Mouse (Mus musculus) CD8-positive naive resting alpha-beta T cell, adult 2 months (primary cell): ENCODE results near the gene Acyp1.

ENCODE experiments used
- DNase-seq, 2 experiments: peaks; one replicate each; pipeline ENCODE4 v3.0.0; 2022; ENCODE audit warnings: low read depth in 2 of 2, low spot score in 2 of 2

Gene Acyp1

GRCm38 (mm10) chr12:85287809-85288485, at the start of gene Acyp1:
Acyp1 (minus strand) TSS chr12:85288438.
- DNase-seq = no peak

DNA sequence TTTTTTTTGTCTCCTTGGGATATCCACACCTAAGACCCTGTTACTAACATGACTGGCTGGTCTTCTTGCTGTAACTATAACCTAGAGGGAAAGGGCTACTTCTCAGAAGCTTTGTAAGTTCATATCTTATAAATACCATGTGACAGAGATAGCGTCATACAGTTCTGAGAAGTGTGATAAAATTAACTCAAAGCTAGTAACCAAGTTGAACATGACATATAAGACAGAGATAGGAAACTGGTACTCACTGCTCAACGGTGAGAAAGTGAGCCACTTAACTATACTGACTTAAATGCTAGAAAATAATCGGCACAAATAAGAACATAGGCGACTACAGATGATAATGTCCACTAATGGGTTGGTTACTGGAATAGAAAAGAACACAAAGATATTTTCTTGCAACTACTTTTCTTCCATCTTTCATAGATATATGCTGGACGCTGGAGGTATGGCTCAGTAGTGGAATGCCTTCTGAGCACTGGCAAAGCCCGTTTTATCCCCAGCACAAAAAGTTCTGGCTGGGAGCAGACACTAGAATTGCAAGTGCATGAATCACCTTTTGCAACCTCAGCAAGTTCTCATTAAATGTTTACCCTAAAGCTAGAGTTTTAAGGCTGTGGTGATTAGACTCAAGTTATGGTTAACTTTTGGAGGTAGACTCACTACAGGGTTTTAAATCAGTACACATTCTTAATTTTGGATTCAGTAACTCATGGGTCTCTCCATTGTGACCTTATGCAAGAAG, 49.5 kb upstream of the Acyp1 start:
- DNase-seq = no peak

- no peak for DNase-seq
Measured at GRCm38 (mm10) chr12:85330153-85330552, 41.9 kb upstream of the Acyp1 start.

GRCm38 (mm10) chr12:85308651-85309050, 20.4 kb upstream of the Acyp1 start:
- DNase-seq = no peak

GRCm38 (mm10) chr12:85305247-85305892, 17.1 kb upstream of the Acyp1 start:
- DNase-seq = peak; percentile 75

- DNase-seq = peak; percentile 18 to 33
Measured at GRCm38 (mm10) chr12:85304725-85305124, 16.5 kb upstream of the Acyp1 start.

DNA sequence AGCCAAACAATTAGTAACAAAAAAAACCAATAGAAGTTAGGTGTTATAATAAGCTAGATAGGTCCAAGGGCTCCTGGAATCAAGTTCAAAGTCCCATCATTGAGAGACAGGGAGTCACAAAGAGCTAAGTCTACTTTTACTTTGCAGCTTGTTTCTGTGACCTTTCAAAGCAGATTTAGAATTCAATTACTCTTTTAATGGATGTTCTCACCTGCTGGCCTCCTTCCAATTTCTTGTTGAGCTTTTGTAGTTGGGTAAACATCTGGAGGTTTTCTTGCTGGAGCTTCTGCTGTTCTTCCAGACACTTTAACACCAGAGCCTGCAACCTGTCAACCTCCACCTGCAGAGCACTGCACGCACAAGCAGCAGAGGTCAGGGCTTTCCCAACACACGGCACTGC, 15.0 kb upstream of the Acyp1 start:
- DNase-seq = no peak

GRCm38 (mm10) chr12:85298835-85299180, 10.6 kb upstream of the Acyp1 start:
- no peak for DNase-seq

DNA sequence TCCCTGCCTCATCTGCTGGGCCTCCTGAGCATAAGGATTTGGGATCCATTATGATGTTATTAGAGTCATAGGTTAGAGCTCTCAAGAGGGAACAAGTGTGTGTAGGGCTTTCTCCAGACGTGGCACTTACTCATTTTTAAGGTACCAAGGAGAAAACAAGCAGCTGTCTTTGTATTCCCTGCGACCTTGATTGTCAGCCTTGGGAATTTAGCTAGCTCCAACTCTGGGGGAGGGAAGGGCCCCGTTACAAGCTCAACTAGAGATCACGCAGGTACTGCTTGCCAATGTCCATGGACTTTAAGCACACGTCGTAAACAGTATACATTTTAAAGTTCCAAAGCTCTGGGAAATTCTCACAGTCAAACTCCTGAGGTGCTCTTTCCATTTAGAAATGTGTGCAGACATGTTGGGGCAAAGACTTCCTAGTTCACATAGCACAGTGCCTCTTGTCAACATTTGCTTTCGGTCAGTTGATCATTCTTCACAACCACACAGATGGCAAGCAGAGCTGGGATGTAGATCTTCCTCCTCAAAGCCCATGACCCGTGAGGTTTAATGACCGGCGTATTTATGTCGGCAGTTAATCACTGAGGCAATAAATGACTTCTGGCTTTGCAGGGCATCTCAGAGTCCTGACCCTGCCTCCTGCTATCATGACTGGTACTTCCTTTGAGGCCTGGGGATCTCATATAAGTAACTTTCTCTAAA, 10.0 kb upstream of the Acyp1 start:
- no peak for DNase-seq

DNA sequence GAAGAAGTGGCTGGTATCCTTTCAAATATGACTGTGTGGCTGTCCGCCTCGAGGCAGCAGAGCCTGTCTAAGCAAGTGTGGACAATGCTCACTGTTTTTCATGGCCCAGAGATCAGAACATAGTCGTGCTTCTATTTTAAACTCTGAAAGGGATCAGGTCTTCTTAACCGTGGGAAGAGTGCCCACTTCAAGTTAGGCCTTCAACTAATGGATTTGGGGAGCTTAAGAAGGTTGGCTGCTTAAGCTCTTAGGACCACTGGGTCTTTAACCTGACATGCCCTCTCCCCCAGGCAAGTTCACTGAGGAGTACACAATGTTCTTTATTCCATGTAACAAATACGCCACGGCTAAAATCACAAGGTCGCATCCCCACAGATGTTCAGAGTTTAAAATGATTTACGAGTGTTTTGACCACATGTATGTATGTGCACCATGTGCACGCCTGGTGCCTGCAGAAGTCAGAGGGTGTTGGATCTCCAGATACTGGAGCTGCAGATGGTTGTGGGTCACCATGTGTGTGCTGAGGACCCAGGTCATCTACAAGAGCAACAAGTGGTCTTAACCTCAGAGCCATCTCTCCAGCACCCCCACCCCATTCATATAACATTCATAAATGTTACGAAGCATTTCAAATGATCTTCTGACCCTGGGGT, 9.2 kb upstream of the Acyp1 start:
- DNase-seq = no peak

DNA sequence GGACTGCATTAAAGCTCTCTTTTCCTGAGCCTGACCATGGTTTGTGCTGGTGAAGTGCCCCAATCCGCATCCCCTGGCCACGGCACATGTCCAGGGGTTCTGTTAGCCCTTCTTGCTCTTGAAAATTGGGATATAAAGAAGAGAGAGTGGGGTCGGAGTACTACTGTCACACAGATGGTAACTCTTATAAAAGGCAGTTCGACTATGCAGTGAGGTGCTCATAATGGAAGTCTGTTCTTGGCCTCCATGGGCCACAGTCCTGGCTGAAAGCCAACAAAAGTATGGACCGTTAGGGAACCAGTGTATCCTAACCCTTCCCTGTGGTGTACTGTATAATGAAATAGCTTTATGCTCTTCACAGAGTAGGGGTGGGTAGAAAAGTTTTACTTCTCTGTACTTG, 8.7 kb upstream of the Acyp1 start:
- no peak for DNase-seq

- DNase-seq = no peak
Measured at GRCm38 (mm10) chr12:85295506-85295905, 7.3 kb upstream of the Acyp1 start.

GRCm38 (mm10) chr12:85292906-85293305, 4.7 kb upstream of the Acyp1 start:
- no peak for DNase-seq

- no peak for DNase-seq
Measured at GRCm38 (mm10) chr12:85292288-85292687, 4.0 kb upstream of the Acyp1 start.

- no peak for DNase-seq
Measured at GRCm38 (mm10) chr12:85291541-85291940, 3.3 kb upstream of the Acyp1 start.

DNA sequence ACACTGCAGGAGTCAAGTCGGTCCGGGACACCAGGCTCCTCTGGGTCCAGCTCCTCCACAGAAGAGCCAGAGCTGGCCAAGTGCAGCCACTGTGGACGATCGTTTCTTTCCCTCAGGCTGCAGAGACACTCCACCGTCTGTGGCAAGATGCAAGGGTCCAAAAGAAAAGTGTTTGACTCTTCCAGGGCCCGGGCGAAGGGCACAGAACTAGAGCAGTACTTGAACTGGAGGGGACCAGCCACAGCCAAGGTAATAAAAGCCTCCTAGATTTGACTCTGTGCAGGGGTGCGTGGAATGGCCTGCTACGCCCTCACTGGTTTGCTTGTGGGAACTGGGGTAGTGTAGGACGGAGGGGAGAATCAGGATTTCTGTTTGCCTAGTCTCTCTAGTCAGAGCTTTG, 2.4 kb upstream of the Acyp1 start:
- DNase-seq = no peak

GRCm38 (mm10) chr12:85289157-85290000, 1.1 kb upstream of the Acyp1 start:
- no peak for DNase-seq

GRCm38 (mm10) chr12:85288486-85289156, 383 bp upstream of the Acyp1 start, which contains the start of gene Zc2hc1c:
Zc2hc1c (plus strand) TSS chr12:85288591.
- DNase-seq = peak; percentile 29 to 30

DNA sequence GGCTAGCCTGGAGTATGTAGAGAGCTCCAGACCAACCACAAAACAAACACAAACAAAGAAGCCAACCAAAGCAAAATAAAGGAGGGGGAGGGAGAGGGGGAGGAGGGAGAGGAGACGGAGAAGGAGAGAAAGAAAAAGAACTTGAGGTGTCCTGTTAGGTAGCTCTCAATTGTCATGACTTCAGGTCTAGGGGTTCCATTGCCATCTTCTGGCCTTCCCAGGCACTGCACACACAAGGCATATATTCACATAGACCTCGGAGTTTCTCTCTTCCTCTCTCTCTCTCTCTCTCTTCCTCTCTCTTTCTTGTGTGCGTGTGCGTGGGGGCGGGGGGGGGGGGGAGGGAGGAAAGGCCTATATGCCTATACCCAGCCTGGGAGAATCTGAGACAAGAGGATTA, 1.3 kb downstream of the Acyp1 start:
- DNase-seq = peak in 1 of 2 experiments; percentile 22

DNA sequence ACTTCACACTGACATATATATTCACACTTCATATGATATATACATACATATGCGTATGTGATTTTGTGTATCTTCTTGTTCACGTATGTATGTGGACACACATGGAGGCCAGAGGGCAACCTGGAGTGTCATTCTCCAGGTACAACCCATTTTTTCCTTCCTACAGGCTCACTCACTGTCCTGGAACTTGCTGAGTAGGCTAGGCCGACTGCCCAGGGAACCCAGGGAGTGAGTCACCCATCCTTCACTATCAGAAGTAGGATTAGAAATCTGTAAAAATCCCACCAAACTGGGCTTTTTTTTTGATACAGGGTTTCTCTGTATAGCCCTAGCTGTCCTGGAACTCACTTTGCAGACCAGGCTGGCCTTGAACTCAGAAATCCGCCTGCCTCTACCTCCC, 3.2 kb downstream of the Acyp1 start:
- no peak for DNase-seq
